Mouse (Mus musculus) natural killer cell, adult 2 months (primary cell): ENCODE results near the gene Nsun2.
"Not testable (repeated sequence)": the region's sequence is repeated elsewhere in the genome, so short reads cannot be mapped to it uniquely, and the experiment has no call there.

ENCODE experiments used
- DNase-seq, 2 experiments: peaks; one replicate each; pipeline ENCODE4 v3.0.0; 2022; ENCODE audit warnings: low spot score in 2 of 2

Nsun2 gene

DNA sequence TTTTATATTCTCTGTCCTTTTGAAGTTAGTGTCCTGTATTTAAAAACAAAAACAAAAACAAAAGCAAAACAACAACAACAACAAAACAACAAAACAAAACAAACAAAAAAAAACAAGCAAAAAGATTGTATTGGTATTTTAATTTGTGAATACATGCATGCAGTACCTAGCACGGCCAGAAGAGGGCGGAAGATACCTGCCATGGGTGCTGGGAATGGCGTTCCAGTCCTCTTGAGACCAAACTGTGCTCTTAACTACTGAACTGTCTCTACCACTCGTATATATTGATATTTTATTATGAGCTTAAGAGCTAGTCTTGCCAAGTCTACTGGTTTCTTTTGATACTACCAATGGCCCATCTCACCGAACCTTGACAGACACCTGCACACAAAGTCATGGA lies 19.5 kb downstream of the Nsun2 start:
- DNase-seq, result peak in 1 of 2 experiments; percentile 27

DNA sequence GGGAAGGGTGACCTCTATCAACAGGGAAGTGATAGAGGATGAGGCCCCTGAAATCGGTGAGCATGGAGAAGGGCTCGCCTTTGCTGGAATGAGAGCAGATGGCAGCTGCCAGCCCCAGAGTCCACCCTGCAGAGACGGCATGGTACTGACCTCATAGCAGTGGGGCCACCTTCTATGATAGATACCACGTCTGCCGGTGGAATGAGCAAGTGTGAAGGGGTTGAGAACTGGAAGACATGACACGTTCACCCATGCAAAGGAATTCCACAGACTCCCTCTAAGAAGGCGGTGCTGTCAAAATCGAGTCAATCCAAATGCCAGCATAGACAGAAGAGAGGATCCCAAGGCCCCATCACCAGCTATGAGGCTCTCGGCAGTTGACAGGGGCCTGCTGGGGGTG lies 20.7 kb downstream of the Nsun2 start:
- no peak for DNase-seq

DNA sequence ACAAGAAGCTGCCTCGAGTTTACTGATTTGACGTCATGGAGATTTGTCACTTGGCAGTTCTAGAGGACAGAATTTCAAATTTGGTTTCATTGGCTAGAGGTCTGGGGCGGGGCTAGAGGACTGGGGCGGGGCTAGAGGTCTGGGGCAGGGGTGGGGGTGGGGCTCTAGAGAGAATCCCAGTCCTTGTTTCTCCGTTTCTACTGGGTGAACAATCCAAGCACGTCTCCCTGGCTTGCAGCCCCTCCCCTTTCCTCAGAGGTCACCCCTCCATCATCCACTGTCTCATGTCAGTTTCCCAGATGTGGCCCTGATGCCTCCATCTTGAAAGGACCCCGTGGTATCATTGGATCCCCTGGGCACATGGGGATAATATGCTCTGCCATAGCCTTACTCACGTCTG lies 21.5 kb downstream of the Nsun2 start:
- no peak for DNase-seq

DNA sequence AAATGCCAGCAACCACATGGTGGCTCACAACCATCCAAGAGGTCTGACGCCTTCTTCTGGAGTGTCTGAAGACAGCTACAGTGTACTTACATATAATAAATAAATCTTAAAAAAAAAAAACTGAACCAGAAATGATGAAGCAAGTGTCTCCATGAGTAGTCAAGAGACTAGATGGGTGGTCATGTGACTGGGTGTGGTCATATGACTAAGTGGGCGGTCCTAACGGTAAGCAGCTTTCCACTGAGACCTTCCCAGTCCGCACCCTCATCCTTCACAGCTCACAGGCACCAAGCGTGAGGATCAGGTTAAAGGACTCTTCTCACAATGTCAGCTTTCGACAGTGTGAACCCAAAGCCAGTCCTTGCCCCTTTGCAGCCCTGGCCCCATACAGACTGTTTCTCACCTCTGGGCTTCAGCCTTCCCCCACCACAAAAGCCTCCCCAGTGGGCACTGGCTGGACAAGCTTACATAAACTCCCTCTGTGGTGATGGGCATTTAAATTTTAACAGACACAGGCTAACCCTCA lies 22.5 kb downstream of the Nsun2 start:
- DNase-seq, result no peak

DNA sequence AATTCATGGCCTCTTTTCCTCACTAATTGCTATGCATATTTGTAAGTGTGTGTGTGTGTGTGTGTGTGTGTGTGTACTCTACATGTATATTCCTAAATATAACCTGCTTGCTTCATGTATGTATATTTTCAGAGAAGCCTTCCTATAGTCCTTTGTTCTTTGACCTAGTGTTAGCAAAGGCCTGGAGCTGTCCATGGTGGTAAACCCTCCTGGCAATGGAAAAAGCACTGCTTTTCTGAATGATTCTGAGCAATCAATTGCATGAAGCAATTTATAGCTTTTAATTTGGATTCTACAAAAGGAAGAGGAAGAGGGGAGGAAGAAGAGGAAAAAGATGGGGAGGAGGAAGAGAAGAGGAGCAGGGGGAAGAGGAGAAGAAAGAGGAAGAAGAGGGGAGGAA lies 23.2 kb downstream of the Nsun2 start:
- no peak for DNase-seq

DNA sequence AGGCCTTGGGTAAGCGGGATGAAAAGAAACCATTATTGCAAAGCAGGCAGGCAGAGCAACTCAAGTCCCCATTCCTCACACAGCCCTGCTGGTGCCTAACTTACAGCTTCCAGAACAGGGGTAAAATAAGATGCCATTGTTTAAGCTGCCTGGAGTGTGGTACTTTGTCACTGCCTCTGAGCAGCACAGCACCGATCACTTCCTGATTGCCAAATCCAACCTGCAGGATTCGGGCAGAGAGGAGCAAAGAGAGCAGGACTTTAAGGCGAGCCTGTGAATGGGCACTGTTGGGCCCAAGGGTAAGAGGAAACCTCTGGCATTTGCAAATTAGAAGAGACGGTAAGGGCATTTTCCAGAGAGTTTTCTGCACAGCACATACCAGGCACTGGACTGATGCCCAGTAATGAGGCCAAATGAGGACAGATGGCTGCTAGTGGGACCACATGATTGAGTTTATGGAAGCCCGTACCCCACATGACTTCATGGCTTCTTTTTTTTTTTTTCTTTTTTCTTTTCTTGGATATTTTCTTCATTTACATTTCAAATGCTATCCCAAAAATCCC lies 24.6 kb downstream of the Nsun2 start:
- DNase-seq, result no peak

DNA sequence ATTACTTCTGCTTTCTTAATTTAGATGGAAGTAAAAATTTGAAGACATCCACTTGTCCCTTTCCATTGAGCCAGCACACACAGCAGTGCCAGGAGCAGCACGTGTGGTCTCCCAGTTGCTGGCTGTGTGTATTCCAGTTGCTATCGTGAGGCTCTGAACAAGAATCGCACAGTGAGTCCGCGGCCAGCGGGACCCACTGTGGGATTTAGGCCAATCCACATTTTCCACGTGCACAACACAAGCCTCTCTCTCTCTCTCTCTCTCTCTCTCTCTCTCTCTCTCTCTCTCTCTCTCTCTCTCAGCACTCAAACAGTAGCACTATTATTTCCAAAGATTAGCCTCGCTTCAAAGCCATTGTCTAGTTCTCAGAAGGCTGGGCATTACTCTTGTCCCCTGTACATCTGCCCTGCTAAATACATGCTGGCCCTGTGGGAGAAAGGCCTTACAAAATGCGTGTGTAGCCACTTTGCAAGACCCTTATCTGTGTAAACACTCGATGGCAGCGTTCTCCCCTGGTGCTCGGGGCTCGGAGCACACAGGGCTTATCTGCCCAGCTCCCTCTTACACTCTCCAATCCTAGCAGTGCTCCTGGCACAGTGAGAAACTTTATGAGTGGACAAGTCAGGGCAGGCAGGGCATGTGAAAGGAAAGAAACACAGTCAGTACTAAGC lies 25.9 kb downstream of the Nsun2 start:
- DNase-seq, result no peak

DNA sequence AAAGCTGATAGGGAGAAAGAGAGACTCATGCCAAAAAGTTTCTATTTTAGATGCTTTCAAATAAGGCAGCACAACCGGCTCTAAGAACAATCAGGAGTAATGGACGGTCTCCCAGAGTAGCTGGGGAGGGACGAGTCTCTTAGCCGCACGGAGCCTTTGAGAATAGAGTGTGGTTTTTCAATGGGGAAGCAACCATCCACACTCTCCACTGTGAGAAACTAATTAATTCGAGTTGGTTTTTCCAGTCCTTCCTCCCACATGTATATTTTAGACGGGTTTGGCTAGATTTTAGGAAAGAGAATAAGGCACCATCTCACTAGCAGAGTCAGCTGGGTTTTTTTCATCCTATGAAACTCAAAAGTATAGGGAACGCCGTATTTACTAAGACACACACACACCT lies 28.5 kb downstream of the Nsun2 start:
- no peak for DNase-seq

DNA sequence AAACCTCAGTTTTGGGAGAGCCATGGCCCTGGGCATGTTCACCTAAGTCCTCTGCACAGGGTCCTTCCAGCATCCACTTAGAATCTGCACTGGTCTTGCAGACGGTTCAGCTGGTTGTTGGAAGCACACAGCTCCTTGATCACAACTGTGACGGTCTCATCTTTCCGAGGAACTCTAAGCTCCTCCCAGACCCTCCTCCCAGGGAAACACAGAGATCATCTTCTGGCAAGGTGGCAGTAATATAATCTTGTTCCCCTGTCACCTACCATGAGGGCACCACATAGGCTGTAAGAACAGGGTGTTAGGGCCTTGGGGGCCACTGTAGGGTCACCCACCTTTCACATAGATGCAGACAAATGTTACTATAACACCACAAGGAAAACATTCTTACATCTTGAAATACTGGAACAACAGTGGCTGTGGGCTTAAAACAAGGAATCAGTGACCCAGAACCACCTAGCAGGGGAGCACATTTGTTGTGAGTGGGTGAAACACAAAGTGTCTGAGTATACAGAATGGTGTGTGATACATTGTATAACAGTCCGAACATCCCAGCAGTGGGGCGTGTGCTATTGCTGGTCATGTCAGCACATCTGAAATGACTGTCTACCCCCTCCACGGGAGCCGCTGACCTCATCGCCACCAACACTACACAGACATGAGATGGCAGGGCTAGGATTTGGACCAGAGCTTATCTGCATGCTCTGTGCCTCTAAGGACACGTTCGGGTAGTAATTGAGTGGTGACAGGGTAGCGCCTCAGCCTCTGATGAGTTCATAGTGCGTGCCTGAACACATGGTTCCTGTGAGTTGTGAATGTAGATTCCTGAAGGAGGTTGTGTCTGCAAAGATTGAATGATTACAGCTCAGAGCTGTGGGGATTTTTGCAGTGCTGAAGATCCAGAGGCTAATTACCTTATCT lies 29.4 kb downstream of the Nsun2 start:
- no peak for DNase-seq

DNA sequence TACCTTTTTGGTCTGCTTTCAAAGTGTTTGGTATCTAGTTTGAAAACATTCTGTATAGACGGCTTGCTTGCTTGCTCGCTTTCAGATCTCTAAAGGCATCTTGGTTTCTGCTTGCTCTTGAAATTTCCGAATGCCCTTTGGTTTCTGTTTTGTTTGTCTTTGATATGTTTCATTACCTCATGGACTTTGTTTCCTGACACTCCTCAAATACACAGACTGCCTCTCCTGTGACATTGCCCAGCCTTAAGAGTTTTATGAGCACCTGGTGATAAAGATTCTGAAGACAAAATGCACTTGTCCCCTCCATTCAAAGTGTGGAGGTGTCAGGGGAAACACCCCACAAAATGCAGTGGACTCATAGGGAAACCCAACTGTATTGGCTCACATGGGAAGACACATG lies 30.4 kb downstream of the Nsun2 start:
- DNase-seq, result no peak

DNA sequence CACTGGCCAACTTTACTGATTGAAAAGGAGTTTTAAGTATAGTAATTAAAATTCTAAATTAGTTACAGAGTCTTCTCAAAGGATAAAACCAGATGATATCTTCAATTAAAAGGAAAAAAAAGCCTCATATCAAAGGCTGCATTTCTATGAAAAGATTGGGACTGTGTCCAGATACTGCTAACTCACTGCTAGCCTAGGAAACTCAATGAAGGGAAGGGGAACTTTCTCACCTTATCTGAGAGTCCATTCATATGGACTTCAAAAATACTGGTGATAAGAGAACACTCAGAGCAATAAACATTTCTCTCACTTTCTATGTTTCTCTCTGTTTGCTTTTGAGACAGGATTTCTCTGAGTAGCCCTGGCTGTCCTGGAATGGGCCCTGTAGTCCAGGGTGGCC lies 31.0 kb downstream of the Nsun2 start:
- no peak for DNase-seq

DNA sequence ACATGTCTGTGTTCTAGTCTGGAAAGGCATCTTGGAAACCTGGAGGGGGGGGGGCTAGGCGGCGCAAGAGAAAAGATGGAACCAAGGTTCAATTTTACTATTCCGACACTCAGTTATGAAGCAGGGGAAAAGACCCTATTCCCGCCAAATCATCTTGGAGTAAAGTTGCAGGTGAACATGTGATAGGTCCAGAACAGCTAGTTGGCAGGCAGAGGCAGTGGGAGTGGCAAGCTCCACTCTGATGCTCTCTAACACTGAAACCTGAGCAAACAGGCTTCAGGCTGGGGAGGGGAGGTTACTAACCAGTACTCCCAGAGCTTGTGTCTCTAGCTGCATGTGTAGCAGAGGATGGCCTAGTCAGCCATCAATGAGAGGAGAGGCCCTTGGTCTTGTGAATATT lies 31.9 kb downstream of the Nsun2 start:
- not testable (repeated sequence) for DNase-seq

DNA sequence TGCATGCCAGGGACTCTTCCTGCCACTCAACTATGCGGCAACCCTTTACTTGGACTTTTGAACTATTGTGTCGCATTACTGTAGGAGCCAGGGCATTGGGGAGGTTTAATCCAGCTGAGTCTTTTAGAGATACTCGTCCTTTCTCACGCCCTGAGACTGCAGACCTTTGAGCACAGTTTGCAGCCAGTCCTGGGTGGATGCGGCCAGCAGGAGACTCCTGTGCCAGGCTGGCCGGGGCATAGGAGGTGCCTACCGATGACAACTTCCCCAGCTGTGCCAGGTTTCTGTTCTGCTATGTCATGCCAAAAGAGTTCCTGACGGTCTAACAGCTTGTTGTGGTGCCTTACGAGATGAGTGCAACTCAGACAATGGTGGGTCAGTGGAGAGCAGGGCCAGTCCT lies 35.7 kb downstream of the Nsun2 start:
- DNase-seq, result no peak

DNA sequence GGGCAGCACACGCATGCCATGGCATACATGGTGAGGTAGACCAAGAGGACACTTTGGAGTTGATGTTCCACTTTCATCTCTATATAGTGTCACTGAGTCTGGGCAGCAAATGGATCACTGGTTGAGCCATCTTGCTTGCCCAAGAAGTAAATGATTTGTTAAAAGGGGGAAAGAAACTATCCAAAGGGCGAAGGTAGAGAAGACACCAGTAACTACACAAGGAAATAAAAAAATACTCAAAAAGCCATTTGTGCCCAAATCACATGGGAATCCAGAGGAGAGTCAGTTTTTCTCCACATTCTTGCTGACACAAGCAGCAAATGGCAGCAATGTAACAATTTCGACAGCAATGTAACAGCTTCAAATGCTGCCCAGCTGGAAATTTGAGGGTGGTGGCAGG lies 39.0 kb downstream of the Nsun2 start:
- no peak for DNase-seq

DNA sequence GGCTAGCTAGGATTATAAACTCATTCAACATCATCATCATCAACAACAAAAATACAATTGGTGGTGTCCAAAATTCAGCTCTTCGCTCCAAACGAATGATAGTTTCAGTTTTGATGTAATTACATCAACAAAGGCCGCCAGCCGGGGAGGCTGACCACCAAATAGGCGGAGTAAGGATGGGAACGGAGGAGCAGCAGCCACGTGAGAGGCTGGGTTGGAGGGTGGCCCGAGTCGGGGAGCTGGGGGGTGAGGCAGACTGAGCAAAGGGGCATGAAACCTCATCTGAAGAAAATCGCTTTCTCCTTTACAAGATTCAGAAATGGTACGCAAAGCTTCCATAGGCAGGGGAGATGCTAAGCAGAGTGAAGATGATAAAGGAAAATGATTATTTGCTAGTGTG lies 43.1 kb downstream of the Nsun2 start:
- DNase-seq, result no peak

DNA sequence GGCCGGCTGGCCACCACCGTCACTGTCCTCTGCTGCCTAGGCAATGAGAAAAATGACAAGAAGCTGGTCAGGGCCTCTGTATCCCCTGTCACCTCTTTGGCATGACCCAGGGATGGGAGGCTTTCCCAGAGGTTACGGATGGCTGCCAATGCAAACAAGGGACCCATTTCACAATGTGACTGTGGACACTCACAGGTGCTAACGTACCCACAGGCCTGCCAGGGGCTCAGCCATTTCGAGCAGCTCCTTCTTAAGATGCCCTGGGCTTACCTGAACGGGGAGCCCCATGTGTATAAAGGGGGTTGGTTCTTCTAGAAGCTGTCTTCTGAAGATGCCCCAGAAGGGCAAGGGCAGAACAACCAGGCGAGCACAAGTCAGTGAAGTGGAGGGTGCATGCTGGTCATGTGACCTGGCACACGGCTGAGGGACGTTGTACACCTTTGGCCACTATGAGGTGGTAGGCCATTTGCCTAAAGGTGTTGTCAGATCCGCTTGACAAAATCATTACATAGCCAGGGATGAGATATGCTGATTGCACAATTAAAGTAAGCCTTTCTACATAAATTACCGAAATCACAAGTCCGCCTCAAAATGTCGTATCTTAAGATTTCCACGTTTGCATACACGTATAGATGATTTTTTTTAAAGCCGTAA lies 43.8 kb downstream of the Nsun2 start:
- no peak for DNase-seq

DNA sequence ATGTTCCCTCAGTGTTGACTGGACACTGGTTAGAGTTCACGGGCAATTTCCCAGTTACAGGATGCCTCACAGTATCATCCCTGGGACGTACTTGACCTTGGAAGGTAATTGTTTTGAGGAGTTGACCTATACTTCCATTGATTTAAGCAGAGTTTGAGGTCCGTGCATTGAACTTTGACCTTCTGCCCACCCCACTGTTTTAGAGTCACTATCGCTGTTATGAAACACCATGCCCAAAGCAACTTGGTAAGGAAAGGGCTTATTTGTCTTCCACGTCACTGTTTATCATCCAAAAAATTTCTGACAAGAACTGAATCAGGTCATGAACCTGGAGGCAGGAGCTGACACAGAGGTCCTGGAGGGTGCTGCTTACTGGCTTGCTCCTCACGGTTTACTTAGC lies 48.9 kb downstream of the Nsun2 start:
- DNase-seq, result no peak

DNA sequence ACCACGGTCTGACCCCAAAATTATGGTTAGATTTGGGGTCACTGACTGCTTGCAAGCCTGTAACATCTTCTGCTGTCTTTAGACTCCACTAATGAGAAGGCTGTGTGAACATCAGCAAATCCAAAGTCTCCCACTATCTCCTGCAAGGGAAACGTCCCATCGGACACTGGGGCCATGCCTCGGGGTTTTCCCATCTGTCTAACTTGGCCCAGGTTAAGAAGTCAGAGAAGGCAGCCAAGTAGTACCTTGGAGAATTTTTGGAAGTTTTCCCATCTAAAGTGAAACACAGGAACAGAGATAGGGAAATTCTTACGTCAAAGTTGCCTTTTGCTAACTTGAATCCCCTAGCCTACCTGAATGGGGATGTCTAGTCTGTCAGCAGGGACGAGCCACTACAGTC lies 50.0 kb downstream of the Nsun2 start:
- no peak for DNase-seq

DNA sequence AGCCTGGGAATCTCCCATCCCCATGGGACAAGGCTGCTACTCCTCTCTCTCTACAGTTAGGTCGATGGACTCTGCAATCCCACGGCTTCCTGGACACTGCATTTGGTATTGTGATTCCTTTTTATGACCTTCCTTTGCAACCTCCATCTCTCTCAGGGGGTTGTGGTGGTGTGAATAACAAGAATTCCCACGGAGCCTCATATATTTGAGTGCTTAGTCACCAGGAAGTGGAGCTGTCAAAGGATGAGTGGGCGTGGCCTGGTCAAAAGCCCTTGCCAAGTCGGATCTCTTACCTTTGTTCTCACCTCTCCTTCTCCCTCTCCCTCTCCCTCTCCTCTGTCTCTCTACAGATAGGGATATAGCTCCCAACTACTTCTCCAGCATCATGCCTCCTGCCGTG lies 52.3 kb downstream of the Nsun2 start:
- DNase-seq, result no peak

DNA sequence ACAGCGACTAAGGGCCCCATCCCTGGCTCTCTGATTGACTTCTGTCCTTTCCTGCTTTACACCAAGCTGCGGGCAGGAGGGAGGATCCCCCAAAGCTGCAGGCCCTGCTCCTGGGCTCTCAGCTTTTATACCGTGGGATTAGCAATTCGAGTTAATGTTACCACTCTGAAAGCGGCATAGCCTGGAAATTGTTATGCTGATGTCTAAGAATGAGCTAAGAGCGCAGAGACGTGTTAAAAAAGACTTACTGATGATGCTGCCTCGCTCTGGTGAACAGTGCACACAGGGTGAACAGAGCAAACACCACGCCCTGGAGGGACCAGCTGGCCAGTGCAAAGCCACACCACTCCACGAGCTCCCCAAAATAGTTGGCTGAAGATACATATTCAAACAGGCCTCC lies 52.8 kb downstream of the Nsun2 start:
- no peak for DNase-seq

DNA sequence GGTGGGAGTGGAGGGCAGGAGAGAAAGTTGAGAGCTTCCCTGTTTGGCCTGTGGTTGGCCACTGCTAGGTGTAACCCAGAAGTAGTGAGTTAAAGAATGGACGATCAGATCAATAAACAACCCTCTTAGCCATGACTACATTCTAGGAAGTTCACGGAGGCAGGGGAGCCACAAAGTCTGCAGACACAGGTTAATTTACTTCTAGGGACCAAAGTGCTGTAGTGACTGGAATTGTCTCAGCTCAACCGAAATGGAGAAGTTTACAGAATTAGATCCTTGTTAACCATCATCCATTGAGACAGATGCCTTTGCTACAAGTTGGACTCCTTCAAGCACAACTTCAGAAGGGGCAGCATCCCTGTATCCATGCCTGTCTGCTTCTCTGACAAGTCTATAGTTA lies 54.3 kb downstream of the Nsun2 start:
- no peak for DNase-seq

DNA sequence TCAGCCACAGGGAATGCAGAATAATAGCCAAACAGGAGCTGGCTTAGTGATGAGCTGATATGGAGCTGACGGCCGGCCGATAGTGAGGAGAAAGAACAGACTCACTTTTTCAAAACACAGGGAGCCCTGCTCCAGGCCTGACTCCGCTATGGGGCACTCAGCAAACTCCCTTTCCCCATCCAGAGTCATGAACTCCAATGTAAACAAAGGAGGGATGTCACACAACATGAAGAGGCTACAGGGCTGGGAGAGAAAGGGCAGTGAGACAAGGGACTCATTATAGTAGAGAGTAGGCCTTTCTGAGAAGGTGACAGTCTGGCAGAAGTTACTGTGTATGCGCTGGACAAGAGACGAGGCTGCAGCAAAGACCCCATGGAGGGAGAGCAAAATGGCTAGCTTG lies 54.7 kb downstream of the Nsun2 start:
- no peak for DNase-seq
